Mouse (Mus musculus) heart, embryonic 14.5 days (tissue): ENCODE results near the gene Pde7b. TPM values are rescaled to one million over a fixed set of nuclear protein-coding genes. Genes with fewer than 3 reads are reported as not detected.

ENCODE experiments used
- ATAC-seq: fragments of 200-750 bp; cut with Nextera tagmentation; 2 replicates; pipeline ENCODE4 v1.8.0; 2017; ENCODE audit warnings: low read depth, moderate TSS enrichment; ENCODE audit not compliant: insufficient number of reproducible peaks, insufficient read depth, low FRiP score
- H3K27ac ChIP-seq, 2 experiments: fragments of 200-500 bp in 1 of 2; fragments of 300-500 bp in 1 of 2; sonication (generic) in 1 of 2; replicated peaks in 1 of 2; 2 replicates each; pipeline ENCODE4 v1.5.1; 2012 to 2014; ENCODE audit warnings: low read depth in 2 of 2, low read length in 2 of 2, control low read depth in 1 of 2, mild to moderate bottlenecking in 1 of 2, mixed read lengths in 1 of 2; ENCODE audit not compliant: control insufficient read depth in 1 of 2, insufficient read depth in 1 of 2
- H3K27me3 ChIP-seq: fragments of 300-500 bp; sonication (generic); 2 replicates; pipeline ENCODE4 v1.6.1; 2014; ENCODE audit warnings: mild to moderate bottlenecking, low read length, control low read depth; ENCODE audit not compliant: control insufficient read depth, insufficient read depth
- H3K36me3 ChIP-seq: fragments of 300-500 bp; sonication (generic); 2 replicates; pipeline ENCODE4 v1.6.1; 2014; ENCODE audit warnings: mild to moderate bottlenecking, control low read depth, low read length, mixed read lengths; ENCODE audit not compliant: control insufficient read depth, insufficient read depth
- H3K4me1 ChIP-seq, 2 experiments: fragments of 200-500 bp in 1 of 2; fragments of 300-500 bp in 1 of 2; sonication (generic) in 1 of 2; 2 replicates each; pipeline ENCODE4 v1.6.1; 2012 to 2014; ENCODE audit warnings: low read length in 2 of 2, control low read depth in 1 of 2, mixed read lengths in 1 of 2; ENCODE audit not compliant: control insufficient read depth in 2 of 2, insufficient read depth in 2 of 2
- H3K4me2 ChIP-seq: fragments of 300-500 bp; sonication (generic); 2 replicates; pipeline ENCODE4 v1.6.1; 2014; ENCODE audit warnings: mild to moderate bottlenecking, low read length
- H3K4me3 ChIP-seq, 2 experiments: fragments of 200-500 bp in 1 of 2; fragments of 300-500 bp in 1 of 2; sonication (generic) in 1 of 2; 2 replicates each; pipeline ENCODE4 v1.5.1; 2012 to 2014; ENCODE audit warnings: low read length in 2 of 2, mild to moderate bottlenecking in 2 of 2, control low read depth in 1 of 2, low read depth in 1 of 2, moderate library complexity in 1 of 2; ENCODE audit not compliant: control insufficient read depth in 1 of 2, insufficient read depth in 1 of 2
- H3K9ac ChIP-seq: fragments of 300-500 bp; sonication (generic); 2 replicates; pipeline ENCODE4 v1.6.1; 2014; ENCODE audit warnings: mild to moderate bottlenecking, low read length
- H3K9me3 ChIP-seq: fragments of 300-500 bp; sonication (generic); 2 replicates; pipeline ENCODE4 v1.6.1; 2016; ENCODE audit warnings: low read length, control low read depth; ENCODE audit not compliant: control insufficient read depth
- WGBS: fragments of 180-500 bp; shearing (Covaris S2); extraction: QIAGEN DNeasy Blood & Tissue Kit; methylation state at CpG from one replicate; pipeline ENCODE4 v1.1.7; 2014; 5-methylcytosine and 5-hydroxymethylcytosine counted together
- polyA plus RNA-seq: library from polyadenylated mRNA; unstranded; fragments of >200 nt; fragmentation: Nextera tagmentation; extraction: Ambion mirVana; gene quantifications from 2 replicates; pipeline ENCODE4 v1.2.1, GENCODE M21; 2014

Gene Pde7b
- polyA plus RNA-seq, 1 experiment from 2014 or later, result 12.2 TPM

DNA sequence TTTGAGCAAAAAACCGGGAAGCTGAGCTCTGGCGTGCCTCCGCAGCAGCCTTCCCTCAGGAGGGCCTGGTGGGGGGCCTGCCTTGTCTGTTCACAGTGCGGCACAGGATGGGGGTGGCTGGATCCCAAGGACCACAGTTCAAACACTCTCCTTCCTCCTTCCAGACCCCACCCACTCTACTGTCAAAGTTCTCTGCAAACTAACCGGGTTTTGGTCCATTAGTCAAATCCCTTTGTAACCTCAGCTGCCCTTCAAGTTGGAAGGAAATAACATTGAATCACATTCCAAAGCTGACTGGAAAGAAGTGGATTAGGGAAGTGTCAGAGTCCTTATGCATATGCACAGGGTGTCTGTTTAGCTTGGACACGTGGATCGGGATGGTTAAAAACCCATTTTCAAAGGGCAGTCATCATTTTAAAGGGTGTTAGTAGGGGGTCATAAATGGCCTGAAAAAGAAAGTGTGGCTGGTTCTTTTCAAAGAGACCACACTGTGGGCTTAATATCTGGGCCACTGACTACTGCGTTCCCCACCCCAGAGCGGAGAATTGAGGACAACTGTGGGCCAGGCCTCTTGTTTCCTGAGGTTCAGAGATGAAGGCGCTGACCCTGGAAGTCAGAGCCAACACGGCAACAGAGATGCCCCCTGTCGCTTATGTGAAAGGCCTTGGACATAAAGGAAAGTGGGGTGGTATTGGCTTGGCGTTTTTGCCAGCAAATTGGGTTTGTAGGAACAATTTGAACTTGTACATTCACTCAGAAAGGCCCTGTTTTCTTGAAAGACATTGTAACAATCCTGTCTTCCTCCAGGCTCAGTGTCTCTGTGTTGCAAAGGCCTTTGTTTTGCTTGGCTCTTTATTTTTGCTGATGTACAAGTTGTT, 175.8 kb downstream of the Pde7b start:
- H3K9me3 ChIP-seq, result no peaks in the 10 kb centered on the region
- peaks cover 12 to 27% of the 10 kb centered on the region in 2 experiments for H3K4me1 ChIP-seq
- peak overlapping the region; percentile 77 to 85 for H3K27ac ChIP-seq
- H3K36me3 ChIP-seq, result no peaks in the 10 kb centered on the region
- no peak for ATAC-seq
- peak overlapping the region; percentile 82 for H3K4me2 ChIP-seq
- H3K27me3 ChIP-seq, result no peaks in the 10 kb centered on the region
- peak overlapping the region; percentile 8 to 47; a peak in 3 of 4 replicates for H3K4me3 ChIP-seq
- peak overlapping the region; percentile 80 for H3K9ac ChIP-seq
- WGBS, result 36% methylated on average over 13 of the region's 13 CpGs

DNA sequence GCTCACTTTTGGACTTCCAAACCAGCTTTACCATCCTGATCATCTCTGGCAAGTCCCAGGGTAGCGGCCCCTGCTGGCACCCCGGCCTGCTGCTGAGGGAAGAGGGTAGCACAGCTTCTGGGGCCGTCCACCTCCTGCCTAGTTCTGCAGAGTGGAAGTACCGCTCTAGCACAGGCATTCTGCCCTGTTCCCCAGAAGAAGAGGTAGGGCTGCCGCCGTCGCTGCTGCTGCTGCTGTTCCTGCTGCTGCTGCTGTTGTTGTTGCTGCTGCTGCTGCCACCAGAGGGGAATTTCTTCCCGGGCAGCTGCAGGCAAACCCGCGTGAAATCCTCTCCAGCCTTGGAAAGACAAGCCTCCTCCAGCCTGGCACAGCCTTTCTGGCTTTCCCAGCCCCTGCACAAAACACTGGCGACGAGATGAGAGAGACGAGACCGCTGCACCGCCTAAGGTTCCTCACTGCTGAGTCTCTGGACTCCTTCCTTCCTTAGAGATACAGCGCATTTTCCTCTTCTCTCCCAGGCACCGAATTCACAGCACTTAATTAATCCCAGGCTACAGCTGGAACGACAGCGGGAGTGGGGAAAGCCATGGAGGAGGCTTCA, 176.8 kb downstream of the Pde7b start:
- peak overlapping the region; percentile 77 to 85 for H3K27ac ChIP-seq
- peak overlapping the region; percentile 82 for H3K4me2 ChIP-seq
- under 1% methylated on average over 19 of the region's 19 CpGs for WGBS
- peak; percentile 64; the same call in 1 of the 2 replicates for ATAC-seq
- peak overlapping the region; percentile 80 for H3K9ac ChIP-seq
- H3K4me3 ChIP-seq, result peak overlapping the region; percentile 47 to 52
- no peaks in the 10 kb centered on the region for H3K9me3 ChIP-seq
- H3K36me3 ChIP-seq, result no peaks in the 10 kb centered on the region
- H3K27me3 ChIP-seq, result no peaks in the 10 kb centered on the region
- H3K4me1 ChIP-seq, result peaks cover 12 to 27% of the 10 kb centered on the region in 2 experiments

DNA sequence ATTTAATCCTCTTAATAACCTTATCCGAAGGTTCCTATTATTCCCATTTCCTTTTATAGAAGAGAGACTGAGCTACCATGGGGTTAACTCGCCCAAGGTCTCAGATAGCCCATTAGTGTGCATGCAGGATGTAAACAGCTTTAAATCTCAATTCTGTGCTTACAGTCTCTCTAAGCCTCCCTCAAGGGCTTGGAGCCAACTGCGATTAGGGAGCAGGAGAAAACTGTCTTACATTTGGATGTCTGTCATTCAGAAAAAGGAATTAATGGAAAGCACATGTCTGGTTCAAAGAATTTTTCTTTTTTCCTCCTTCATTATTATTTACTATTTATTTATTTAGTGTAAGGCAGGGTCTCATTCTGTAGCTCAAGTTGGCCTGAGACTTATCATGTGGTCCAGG, 181.8 kb downstream of the Pde7b start:
- WGBS, result 71% methylated on average over 3 of the region's 3 CpGs
- Histone ChIP-seq H3K27me3 (no peaks in the 10 kb centered on the region), H3K9me3 (no peaks in the 10 kb centered on the region), H3K4me2 (no peak overlapping the region), H3K4me3 (no peak overlapping the region), H3K4me1 (peaks cover 5 to 9% of the 10 kb centered on the region in 2 experiments; a peak in 2 of 4 replicates), H3K36me3 (no peaks in the 10 kb centered on the region), H3K27ac (no peak overlapping the region), H3K9ac (no peak overlapping the region)
- ATAC-seq, result no peak

DNA sequence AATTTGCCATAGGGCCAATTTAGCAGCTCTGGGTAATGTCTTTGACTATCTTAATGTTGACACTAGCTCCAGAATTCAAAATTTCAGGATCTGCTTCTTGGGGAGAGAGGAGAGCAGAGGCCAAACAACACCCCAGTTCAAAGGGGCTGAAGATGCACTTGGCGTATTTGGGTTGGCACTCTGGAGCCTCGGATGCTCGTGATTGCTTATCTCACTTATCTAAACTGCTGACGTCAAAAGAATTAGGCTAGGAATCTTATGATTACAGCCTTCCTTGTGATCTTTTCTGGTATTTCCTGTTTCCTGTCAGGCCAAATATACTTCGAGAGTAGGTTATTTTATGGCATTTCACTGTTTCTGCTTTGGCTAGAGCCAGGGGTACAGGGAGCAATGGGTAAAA, 191.1 kb downstream of the Pde7b start:
- no peak overlapping the region for H3K4me2 ChIP-seq
- no peaks in the 10 kb centered on the region for H3K9me3 ChIP-seq
- ATAC-seq, result no peak
- H3K4me1 ChIP-seq, result peaks cover 5 to 11% of the 10 kb centered on the region in 2 experiments
- 0 out of 4 replicates have a peak overlapping the region, but pooled peaks of 1 of the 2 experiments have one; percentile 3 for H3K27ac ChIP-seq
- H3K27me3 ChIP-seq, result no peaks in the 10 kb centered on the region
- WGBS, result 18% methylated on average over 5 of the region's 5 CpGs
- no peak overlapping the region for H3K4me3 ChIP-seq
- H3K9ac ChIP-seq, result no peak overlapping the region
- no peaks in the 10 kb centered on the region for H3K36me3 ChIP-seq

DNA sequence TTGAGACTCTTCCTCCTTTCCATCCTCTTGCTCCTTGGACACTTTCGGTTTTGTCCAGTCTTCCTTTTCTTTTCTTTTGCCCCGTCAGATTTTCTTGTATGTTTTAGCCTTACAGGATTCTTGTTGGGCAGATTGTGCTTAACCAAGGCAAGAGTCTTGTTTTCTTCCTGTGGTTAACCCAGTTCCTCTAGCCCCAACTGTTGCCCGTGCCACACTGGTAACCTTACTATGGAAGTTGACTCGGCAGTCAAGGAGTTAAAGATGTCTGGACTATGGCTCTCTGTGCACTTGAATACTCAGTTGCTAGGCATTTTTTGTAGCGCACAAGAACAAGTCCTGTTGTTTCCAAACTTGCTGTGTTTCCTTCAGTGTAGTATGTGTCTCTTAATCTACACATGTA, 193.0 kb downstream of the Pde7b start:
- no peaks in the 10 kb centered on the region for H3K9me3 ChIP-seq
- 85% methylated on average over 5 of the region's 5 CpGs for WGBS
- H3K36me3 ChIP-seq, result no peaks in the 10 kb centered on the region
- no peaks in the 10 kb centered on the region for H3K27me3 ChIP-seq
- ATAC-seq, result no peak
- H3K4me1 ChIP-seq, result peaks cover 7 to 14% of the 10 kb centered on the region in 2 experiments
- H3K4me3 ChIP-seq, result no peak overlapping the region
- no peak overlapping the region for H3K9ac ChIP-seq
- no peak overlapping the region for H3K27ac ChIP-seq
- no peak overlapping the region for H3K4me2 ChIP-seq

DNA sequence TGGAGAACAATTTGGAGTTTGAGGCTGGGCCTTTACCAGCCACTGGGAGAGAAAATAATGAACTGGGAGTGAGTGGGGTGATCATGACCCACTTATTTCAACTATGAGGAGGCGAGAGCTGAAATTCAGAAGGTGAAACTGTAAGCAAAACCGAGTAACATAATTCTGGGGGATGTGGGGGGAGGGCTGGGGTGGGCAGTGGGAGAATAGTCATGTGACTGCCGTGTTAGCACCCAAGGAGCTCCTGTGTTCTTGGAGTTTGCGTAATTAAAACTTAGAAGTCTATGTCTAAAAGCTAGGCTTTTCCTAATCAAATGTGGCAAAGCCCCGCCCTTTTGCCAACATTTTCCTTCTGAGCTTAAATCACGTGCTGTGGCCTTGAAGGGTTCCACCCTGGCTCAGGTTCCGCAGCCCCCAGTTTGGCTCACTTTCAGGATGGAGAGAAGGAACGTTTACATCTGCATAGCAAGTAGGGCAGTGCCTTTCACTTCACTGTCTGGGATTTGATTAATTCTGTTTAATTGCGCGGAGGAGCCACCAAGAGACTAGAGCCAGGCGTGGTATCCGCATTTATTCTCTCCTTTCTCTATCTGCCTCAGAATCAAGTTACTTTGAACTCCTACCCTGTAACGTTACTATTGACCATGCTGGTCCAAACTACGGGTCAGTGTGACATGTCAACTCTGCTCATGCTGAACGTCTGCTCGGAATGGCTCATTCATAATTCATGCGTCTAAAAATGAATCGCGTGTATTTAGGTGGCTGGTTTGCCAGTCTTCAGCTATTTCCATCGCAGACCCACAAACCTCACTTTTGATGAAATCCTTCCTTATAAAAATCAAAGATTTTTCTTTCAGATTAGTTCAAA, 196.1 kb downstream of the Pde7b start:
- H3K9ac ChIP-seq, result no peak overlapping the region
- H3K27ac ChIP-seq, result 0 out of 4 replicates have a peak overlapping the region, but pooled peaks of 1 of the 2 experiments have one; percentile 28
- H3K4me3 ChIP-seq, result no peak overlapping the region
- peaks cover 3 to 5% of the 10 kb centered on the region in 2 experiments; a peak in 3 of 4 replicates for H3K4me1 ChIP-seq
- no peak overlapping the region for H3K4me2 ChIP-seq
- no peaks in the 10 kb centered on the region for H3K27me3 ChIP-seq
- no peaks in the 10 kb centered on the region for H3K9me3 ChIP-seq
- 86% methylated on average over 20 of the region's 20 CpGs for WGBS
- no peaks in the 10 kb centered on the region for H3K36me3 ChIP-seq
- no peak for ATAC-seq

DNA sequence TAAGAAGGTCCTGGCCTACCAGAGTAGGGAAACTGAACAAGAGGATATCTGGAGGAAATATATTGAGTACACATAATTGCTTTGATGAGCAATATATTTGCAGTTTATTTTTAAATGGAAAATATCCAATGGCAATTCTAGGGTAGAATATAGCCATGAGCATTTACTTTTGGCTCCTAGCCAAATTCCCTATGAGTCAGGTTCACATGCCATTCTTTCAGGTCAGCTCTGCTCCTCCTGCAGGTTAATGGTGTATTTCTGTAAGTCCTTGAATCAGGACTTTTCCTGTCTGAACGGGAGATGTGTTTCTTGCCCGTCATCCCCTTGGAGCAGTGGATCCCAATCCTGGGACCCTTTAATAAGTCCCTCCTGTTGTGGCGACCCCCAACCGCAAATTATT, 197.1 kb downstream of the Pde7b start:
- 71% methylated on average over 4 of the region's 4 CpGs for WGBS

More for the DNA sequence above, 197.1 kb downstream of the Pde7b start:
- Histone ChIP-seq H3K4me2 (no peak overlapping the region), H3K4me3 (no peak overlapping the region), H3K27ac (no peak overlapping the region), H3K36me3 (no peaks in the 10 kb centered on the region), H3K4me1 (peaks cover 3% of the 10 kb centered on the region in 2 experiments; a peak in 2 of 4 replicates), H3K9ac (no peak overlapping the region), H3K27me3 (no peaks in the 10 kb centered on the region), H3K9me3 (no peaks in the 10 kb centered on the region)
- ATAC-seq, result no peak
